Mouse (Mus musculus) G1E (cell line): ENCODE data around the gene Celf2. TPM values are rescaled to one million over a fixed set of nuclear protein-coding genes. Genes with fewer than 3 reads are reported as not detected.

ENCODE experiments used
- ATAC-seq: 2 replicates; pipeline ENCODE4 v1.8.0; 2016; ENCODE audit warnings: mild to moderate bottlenecking; ENCODE audit not compliant: insufficient number of reproducible peaks, poor library complexity, low FRiP score, severe bottlenecking; ENCODE audit errors: extremely low read depth
- DNase-seq: peaks from one replicate; pipeline ENCODE4 v3.0.0; 2012; ENCODE audit warnings: low spot score
- H3K27me3 ChIP-seq: 2 replicates; pipeline ENCODE4 v1.6.1; 2012; ENCODE audit warnings: mild to moderate bottlenecking, low read length, inconsistent platforms; ENCODE audit not compliant: insufficient read depth
- H3K36me3 ChIP-seq: replicated peaks from 2 replicates; pipeline ENCODE3; 2012; ENCODE audit warnings: mild to moderate bottlenecking, inconsistent platforms
- H3K4me1 ChIP-seq: 2 replicates; pipeline ENCODE4 v1.6.1; 2012; ENCODE audit warnings: low read depth, low read length, inconsistent platforms, mixed read lengths; ENCODE audit not compliant: insufficient read depth
- H3K4me3 ChIP-seq: 2 replicates; pipeline ENCODE4 v1.5.1; 2012; ENCODE audit warnings: low read depth, mild to moderate bottlenecking, inconsistent platforms, low read length, moderate library complexity, mixed read lengths
- H3K9me3 ChIP-seq: replicated peaks from 2 replicates; pipeline ENCODE4 v1.6.1; 2012; ENCODE audit warnings: inconsistent platforms
- CTCF ChIP-seq: IDR thresholded peaks from 2 replicates; pipeline ENCODE4 v1.5.1; 2012; ENCODE audit warnings: low read depth, low read length, inconsistent platforms, mixed read lengths
- GATA1 ChIP-seq: IDR thresholded peaks from 2 replicates; pipeline ENCODE4 v1.6.1; 2012; ENCODE audit warnings: borderline replicate concordance, low read length, inconsistent platforms, mixed read lengths
- GATA2 ChIP-seq: IDR thresholded peaks from 2 replicates; pipeline ENCODE4 v1.6.1; 2012; ENCODE audit warnings: low read depth, low read length, inconsistent platforms, borderline replicate concordance
- POLR2AphosphoS5 ChIP-seq: IDR thresholded peaks from 2 replicates; pipeline ENCODE4 v1.6.1; 2012; ENCODE audit warnings: low read depth, low read length, inconsistent platforms; ENCODE audit not compliant: insufficient replicate concordance
- TAL1 ChIP-seq: conservative IDR thresholded peaks from 2 replicates; pipeline ENCODE4 v1.6.1; 2012; ENCODE audit warnings: low read depth, low read length, inconsistent platforms, mixed read lengths
- polyA plus RNA-seq: library from polyadenylated mRNA; stranded (reverse); fragments of >175 nt; gene quantifications from 2 replicates; pipeline ENCODE4 v1.2.3, GENCODE M21; 2012
- total RNA-seq, 2 experiments: library from RNA; stranded (forward) in 1 of 2; stranded (reverse) in 1 of 2; fragments of 200-1000 nt in 1 of 2; fragments of >200 nt in 1 of 2; fragmentation: Nextera tagmentation in 1 of 2; gene quantifications; 2 replicates each; pipeline ENCODE4 v1.2.3; 2014 to 2017

Celf2 gene
- total and polyA plus RNA-seq, 3 experiments: 0.86 to 45.1 (median 14.2) TPM

GRCm38 (mm10) chr2:7241523-7241941, 267.8 kb downstream of the Celf2 start:
- no peaks in the 10 kb centered on the region for H3K9me3 ChIP-seq
- no peak for TF ChIP-seq GATA1
- TF ChIP-seq GATA2: no peak
- no peak for TF ChIP-seq CTCF
- no peak for TF ChIP-seq TAL1
- TF ChIP-seq POLR2AphosphoS5: no peak
- no peak overlapping the region for H3K4me3 ChIP-seq
- no peaks in the 10 kb centered on the region for H3K36me3 ChIP-seq
- ATAC-seq (no peak), DNase-seq (no peak)
- H3K4me1 ChIP-seq: no peaks in the 10 kb centered on the region
- H3K27me3 ChIP-seq: no peaks in the 10 kb centered on the region

GRCm38 (mm10) chr2:7237283-7237682, 272.1 kb downstream of the Celf2 start:
- no peaks in the 10 kb centered on the region for H3K4me1 ChIP-seq
- no peaks in the 10 kb centered on the region for H3K9me3 ChIP-seq
- ATAC-seq: no peak
- H3K4me3 ChIP-seq: no peak overlapping the region
- no peaks in the 10 kb centered on the region for H3K36me3 ChIP-seq
- H3K27me3 ChIP-seq: no peaks in the 10 kb centered on the region
- no peak for TF ChIP-seq POLR2AphosphoS5
- no peak for TF ChIP-seq GATA1
- no peak for TF ChIP-seq GATA2
- TF ChIP-seq TAL1: no peak
- no peak for TF ChIP-seq CTCF
- no peak for DNase-seq

GRCm38 (mm10) chr2:7236452-7236851, 272.9 kb downstream of the Celf2 start:
- H3K4me1 ChIP-seq: no peaks in the 10 kb centered on the region
- no peaks in the 10 kb centered on the region for H3K9me3 ChIP-seq
- TF ChIP-seq CTCF (no peak), TAL1 (no peak), GATA2 (no peak), POLR2AphosphoS5 (no peak), GATA1 (no peak)
- H3K36me3 ChIP-seq: no peaks in the 10 kb centered on the region
- H3K4me3 ChIP-seq: no peak overlapping the region
- H3K27me3 ChIP-seq: no peaks in the 10 kb centered on the region
- ATAC-seq (no peak), DNase-seq (no peak)

GRCm38 (mm10) chr2:7235059-7235741, 274.2 kb downstream of the Celf2 start:
- no peaks in the 10 kb centered on the region for H3K36me3 ChIP-seq
- H3K9me3 ChIP-seq: no peaks in the 10 kb centered on the region
- no peak for ATAC-seq
- no peaks in the 10 kb centered on the region for H3K27me3 ChIP-seq
- no peaks in the 10 kb centered on the region for H3K4me1 ChIP-seq
- DNase-seq: no peak
- TF ChIP-seq GATA1 (no peak), GATA2 (no peak), POLR2AphosphoS5 (no peak), TAL1 (no peak), CTCF (no peak)
- H3K4me3 ChIP-seq: no peak overlapping the region

GRCm38 (mm10) chr2:7234587-7234986, 274.8 kb downstream of the Celf2 start:
- no peak for ATAC-seq
- H3K27me3 ChIP-seq: no peaks in the 10 kb centered on the region
- H3K9me3 ChIP-seq: no peaks in the 10 kb centered on the region
- H3K36me3 ChIP-seq: no peaks in the 10 kb centered on the region
- TF ChIP-seq POLR2AphosphoS5 (no peak), CTCF (no peak), GATA2 (no peak), TAL1 (no peak), GATA1 (no peak)
- H3K4me3 ChIP-seq: no peak overlapping the region
- no peaks in the 10 kb centered on the region for H3K4me1 ChIP-seq
- DNase-seq: no peak

GRCm38 (mm10) chr2:7233411-7233810, 276.0 kb downstream of the Celf2 start:
- TF ChIP-seq TAL1: no peak
- no peak for TF ChIP-seq POLR2AphosphoS5
- no peak for TF ChIP-seq CTCF
- TF ChIP-seq GATA2: no peak
- no peak for TF ChIP-seq GATA1
- no peaks in the 10 kb centered on the region for H3K27me3 ChIP-seq
- ATAC-seq (no peak), DNase-seq (no peak)
- no peaks in the 10 kb centered on the region for H3K36me3 ChIP-seq
- H3K4me3 ChIP-seq: no peak overlapping the region
- no peaks in the 10 kb centered on the region for H3K4me1 ChIP-seq
- no peaks in the 10 kb centered on the region for H3K9me3 ChIP-seq
